Mouse (Mus musculus) embryonic facial prominence, embryonic 11.5 days (tissue): ENCODE data around the gene Mfsd4b1. TPM values are rescaled to one million over a fixed set of nuclear protein-coding genes. Genes with fewer than 3 reads are reported as not detected.
A peak's percentile ranks its signal among the peaks of the same experiment; 100 is the strongest.

ENCODE experiments used
- ATAC-seq: fragments of 200-750 bp; cut with Nextera tagmentation; replicated peaks from 2 replicates; pipeline ENCODE4 v1.8.0; 2017; ENCODE audit warnings: low read depth; ENCODE audit not compliant: insufficient number of reproducible peaks, low FRiP score, low TSS enrichment
- DNase-seq: peaks from one replicate; pipeline ENCODE4 v3.0.0-alpha.2; 2015; ENCODE audit warnings: low spot score
- H3K27ac ChIP-seq: fragments of 300-500 bp; sonication (generic); replicated peaks from 2 replicates; pipeline ENCODE4 v1.5.1; 2014; ENCODE audit warnings: mild to moderate bottlenecking, low read depth, low read length, control low read depth
- H3K27me3 ChIP-seq: fragments of 300-500 bp; sonication (generic); 2 replicates; pipeline ENCODE4 v1.6.1; 2014; ENCODE audit warnings: mild to moderate bottlenecking, low read length, moderate library complexity, mixed read lengths; ENCODE audit not compliant: control insufficient read depth, insufficient read depth
- H3K36me3 ChIP-seq: fragments of 300-500 bp; sonication (generic); replicated peaks from 2 replicates; pipeline ENCODE4 v1.6.1; 2014; ENCODE audit warnings: low read depth, mild to moderate bottlenecking, low read length, moderate library complexity, mixed read lengths; ENCODE audit not compliant: control insufficient read depth, insufficient read depth
- H3K4me1 ChIP-seq: fragments of 300-500 bp; sonication (generic); 2 replicates; pipeline ENCODE4 v1.6.1; 2014; ENCODE audit warnings: low read length, mixed read lengths; ENCODE audit not compliant: control insufficient read depth, insufficient read depth
- H3K4me2 ChIP-seq: fragments of 300-500 bp; sonication (generic); 2 replicates; pipeline ENCODE4 v1.6.1; 2014; ENCODE audit warnings: low read depth, mild to moderate bottlenecking, control low read depth, low read length, moderate library complexity
- H3K4me3 ChIP-seq: fragments of 300-500 bp; sonication (generic); 2 replicates; pipeline ENCODE4 v1.5.1; 2014; ENCODE audit warnings: low read depth, low read length, control low read depth
- H3K9ac ChIP-seq: fragments of 300-500 bp; sonication (generic); replicated peaks from 2 replicates; pipeline ENCODE4 v1.6.1; 2014; ENCODE audit warnings: mild to moderate bottlenecking, control low read depth, low read length
- H3K9me3 ChIP-seq: fragments of 300-500 bp; sonication (generic); replicated peaks from 2 replicates; pipeline ENCODE4 v1.6.1; 2016; ENCODE audit warnings: mild to moderate bottlenecking, low read length, inconsistent platforms, mixed read lengths; ENCODE audit not compliant: control insufficient read depth
- WGBS: fragments of 180-500 bp; shearing (Covaris S2); extraction: QIAGEN DNeasy Blood & Tissue Kit; methylation state at CpG from one replicate; pipeline ENCODE4 v1.1.7; 2014; 5-methylcytosine and 5-hydroxymethylcytosine counted together
- polyA plus RNA-seq: library from polyadenylated mRNA; unstranded; fragments of >200 nt; fragmentation: Nextera tagmentation; extraction: Ambion mirVana; gene quantifications from 2 replicates; pipeline ENCODE4 v1.2.1, GENCODE M21; 2014

The Mfsd4b1 gene
- polyA plus RNA-seq, 1 experiment from 2014 or later, result not detected

DNA sequence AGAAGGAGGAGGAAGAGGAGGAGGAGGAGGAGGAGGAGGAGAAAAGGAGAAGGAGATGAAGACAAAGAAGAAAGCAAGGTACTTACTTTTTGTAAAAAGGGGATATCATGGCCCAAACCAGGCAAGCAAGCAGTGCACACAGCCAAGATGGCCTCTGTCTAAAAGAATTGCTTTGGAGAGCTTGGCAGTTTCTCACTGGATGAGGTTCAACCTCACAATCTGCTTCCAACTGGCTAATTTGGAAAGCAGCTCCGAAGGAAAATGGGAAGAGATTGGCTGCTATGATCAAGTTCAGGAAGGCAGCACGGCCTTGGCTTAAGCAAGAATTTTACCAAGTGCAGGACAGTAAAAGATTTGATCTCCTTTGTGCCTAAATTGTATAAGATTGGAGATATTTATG, 4.5 kb upstream of the Mfsd4b1 start:
- no peaks in the 10 kb centered on the region for H3K36me3 ChIP-seq
- no peaks in the 10 kb centered on the region for H3K27me3 ChIP-seq
- H3K4me1 ChIP-seq, result no peaks in the 10 kb centered on the region; the same call in 1 of the 2 replicates
- no peaks in the 10 kb centered on the region for H3K9me3 ChIP-seq
- H3K9ac ChIP-seq, result no peak overlapping the region
- no peak overlapping the region for H3K4me3 ChIP-seq
- WGBS, result 77% methylated on average over 2 of the region's 2 CpGs
- DNase-seq (no peak), ATAC-seq (no peak)
- no peak overlapping the region for H3K4me2 ChIP-seq
- H3K27ac ChIP-seq, result no peak overlapping the region

DNA sequence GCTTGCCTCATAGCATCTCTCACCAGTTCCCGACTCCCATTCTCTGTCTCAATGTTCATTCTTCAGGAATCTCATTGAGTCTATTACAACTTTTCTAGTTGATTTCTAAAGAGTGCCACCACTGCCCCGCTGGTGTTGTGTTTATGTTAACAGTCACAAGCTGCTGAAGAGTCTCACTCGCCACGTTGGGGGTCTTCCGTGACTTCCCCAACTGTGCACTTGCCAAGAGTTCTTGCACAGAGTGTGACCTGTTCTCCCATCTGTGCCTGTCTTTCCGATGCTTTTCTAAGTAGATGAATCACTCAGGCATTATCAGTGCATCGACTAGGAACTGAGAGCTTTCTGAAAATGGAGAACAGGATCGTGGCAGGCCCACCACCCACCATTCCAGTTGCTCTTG, 3.0 kb upstream of the Mfsd4b1 start:
- no peak overlapping the region for H3K27ac ChIP-seq
- H3K9me3 ChIP-seq, result no peaks in the 10 kb centered on the region
- DNase-seq, result no peak
- H3K4me3 ChIP-seq, result no peak overlapping the region
- no peaks in the 10 kb centered on the region for H3K36me3 ChIP-seq
- no peaks in the 10 kb centered on the region for H3K27me3 ChIP-seq
- H3K9ac ChIP-seq, result no peak overlapping the region
- ATAC-seq, result no peak
- H3K4me2 ChIP-seq, result no peak overlapping the region
- WGBS, result 88% methylated on average over 8 of the region's 8 CpGs
- H3K4me1 ChIP-seq, result no peaks in the 10 kb centered on the region; the same call in 1 of the 2 replicates

DNA sequence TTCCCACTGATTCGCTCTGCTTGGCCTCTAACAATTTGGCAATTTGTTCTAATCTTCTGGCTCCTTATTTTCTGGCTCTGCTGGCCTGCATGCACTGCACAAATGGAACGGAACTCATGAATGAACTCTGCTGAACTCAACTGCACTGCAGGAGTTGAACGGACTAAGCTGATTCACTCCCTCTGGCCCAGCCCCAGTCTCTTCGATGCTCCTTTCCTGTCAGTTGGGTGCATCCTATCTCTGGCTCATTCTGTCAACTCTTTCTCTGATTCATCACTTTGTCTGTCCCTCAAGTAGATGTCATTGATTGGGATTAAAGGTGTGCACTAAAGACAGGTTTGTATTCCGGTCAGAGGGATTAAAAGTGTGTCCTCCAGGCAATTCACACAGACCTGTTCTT, 1.5 kb upstream of the Mfsd4b1 start:
- 91% methylated on average over 5 of the region's 5 CpGs for WGBS

DNA sequence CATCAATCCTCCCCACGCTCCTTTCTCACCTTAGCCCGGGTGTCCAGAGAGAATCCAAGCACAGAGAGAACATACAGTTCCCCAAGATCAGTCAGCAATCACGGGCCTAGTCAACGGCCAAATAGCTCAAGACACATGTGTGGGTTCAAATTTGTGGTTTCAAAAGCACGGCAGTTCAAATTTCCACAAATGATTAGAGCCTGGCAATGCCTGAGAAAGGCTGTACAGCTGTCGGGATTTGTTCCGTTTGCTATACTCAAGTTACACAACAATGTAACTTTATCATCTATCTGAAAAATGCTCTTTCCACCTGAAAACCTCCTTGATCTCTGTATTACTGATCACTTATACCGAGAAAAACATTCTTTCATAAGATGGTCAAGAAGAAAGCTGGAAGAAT, 492 bp upstream of the Mfsd4b1 start:
- H3K27ac ChIP-seq, result no peak overlapping the region
- H3K4me1 ChIP-seq, result no peaks in the 10 kb centered on the region; the same call in 1 of the 2 replicates
- no peak overlapping the region for H3K9ac ChIP-seq
- H3K27me3 ChIP-seq, result no peaks in the 10 kb centered on the region
- peak overlapping the region; percentile 98 for H3K4me2 ChIP-seq
- H3K9me3 ChIP-seq, result no peaks in the 10 kb centered on the region
- no peak for ATAC-seq
- 47% methylated on average over 8 of the region's 8 CpGs for WGBS
- H3K36me3 ChIP-seq, result no peaks in the 10 kb centered on the region
- peak overlapping the region; percentile 60; the same call in 1 of the 2 replicates for H3K4me3 ChIP-seq
- peak; percentile 43 for DNase-seq

More for the DNA sequence above, 1.5 kb upstream of the Mfsd4b1 start:
- no peak overlapping the region for H3K4me2 ChIP-seq
- no peak for DNase-seq
- H3K9me3 ChIP-seq, result no peaks in the 10 kb centered on the region
- H3K9ac ChIP-seq, result no peak overlapping the region
- ATAC-seq, result no peak
- H3K4me3 ChIP-seq, result no peak overlapping the region
- no peaks in the 10 kb centered on the region for H3K27me3 ChIP-seq
- no peaks in the 10 kb centered on the region for H3K36me3 ChIP-seq
- H3K4me1 ChIP-seq, result no peaks in the 10 kb centered on the region; the same call in 1 of the 2 replicates
- no peak overlapping the region for H3K27ac ChIP-seq

DNA sequence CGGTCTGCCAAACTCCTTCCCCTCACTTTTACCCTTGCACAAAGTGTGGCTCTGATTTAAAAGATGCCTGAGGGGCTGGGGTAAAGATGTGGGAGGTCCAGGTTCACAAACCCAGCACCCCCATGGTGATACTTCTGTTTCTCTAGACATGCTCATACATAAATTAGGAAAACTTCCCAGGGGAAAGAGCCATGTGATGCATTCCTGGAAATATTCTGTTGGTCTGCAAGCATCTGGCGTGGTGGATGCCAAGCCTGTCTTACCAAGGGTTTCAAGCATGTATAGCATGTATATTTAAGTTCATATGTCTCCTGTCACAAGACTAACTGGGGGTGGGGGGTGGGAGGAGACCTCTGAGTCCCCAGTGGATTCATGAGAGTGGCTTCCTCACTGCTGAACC, 4.7 kb downstream of the Mfsd4b1 start:
- ATAC-seq (no peak), DNase-seq (no peak)
- Histone ChIP-seq H3K27ac (no peak overlapping the region), H3K9me3 (no peaks in the 10 kb centered on the region), H3K9ac (no peak overlapping the region), H3K4me3 (no peak overlapping the region), H3K36me3 (no peaks in the 10 kb centered on the region), H3K4me1 (no peaks in the 10 kb centered on the region; the same call in 1 of the 2 replicates), H3K4me2 (no peak overlapping the region), H3K27me3 (no peaks in the 10 kb centered on the region)
- WGBS, result 65% methylated on average over 2 of the region's 2 CpGs

DNA sequence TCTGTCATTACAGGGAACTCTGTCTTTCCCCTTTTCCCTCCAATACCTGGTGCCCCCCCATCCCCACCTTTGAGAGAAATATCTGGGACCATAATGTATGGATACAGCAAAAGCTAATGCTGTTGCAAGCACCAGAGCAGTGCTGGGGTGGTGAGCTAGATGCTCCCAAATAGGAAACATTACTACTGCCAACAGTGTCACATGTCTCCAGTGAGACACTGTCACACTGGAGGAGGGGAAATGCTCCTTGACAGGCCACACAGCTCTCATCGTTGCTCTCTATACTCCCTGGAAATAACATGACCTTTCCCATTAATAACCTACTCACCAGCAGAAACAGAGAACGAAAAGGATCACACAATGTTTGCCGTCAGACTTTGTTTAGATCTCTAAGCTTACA, 5.6 kb downstream of the Mfsd4b1 start:
- Histone ChIP-seq H3K4me1 (no peaks in the 10 kb centered on the region), H3K36me3 (no peaks in the 10 kb centered on the region), H3K4me3 (no peak overlapping the region), H3K9me3 (no peaks in the 10 kb centered on the region), H3K27ac (no peak overlapping the region), H3K9ac (no peak overlapping the region), H3K4me2 (no peak overlapping the region), H3K27me3 (no peaks in the 10 kb centered on the region)
- WGBS, result 53% methylated on average over 3 of the region's 3 CpGs
- ATAC-seq (no peak), DNase-seq (no peak)

DNA sequence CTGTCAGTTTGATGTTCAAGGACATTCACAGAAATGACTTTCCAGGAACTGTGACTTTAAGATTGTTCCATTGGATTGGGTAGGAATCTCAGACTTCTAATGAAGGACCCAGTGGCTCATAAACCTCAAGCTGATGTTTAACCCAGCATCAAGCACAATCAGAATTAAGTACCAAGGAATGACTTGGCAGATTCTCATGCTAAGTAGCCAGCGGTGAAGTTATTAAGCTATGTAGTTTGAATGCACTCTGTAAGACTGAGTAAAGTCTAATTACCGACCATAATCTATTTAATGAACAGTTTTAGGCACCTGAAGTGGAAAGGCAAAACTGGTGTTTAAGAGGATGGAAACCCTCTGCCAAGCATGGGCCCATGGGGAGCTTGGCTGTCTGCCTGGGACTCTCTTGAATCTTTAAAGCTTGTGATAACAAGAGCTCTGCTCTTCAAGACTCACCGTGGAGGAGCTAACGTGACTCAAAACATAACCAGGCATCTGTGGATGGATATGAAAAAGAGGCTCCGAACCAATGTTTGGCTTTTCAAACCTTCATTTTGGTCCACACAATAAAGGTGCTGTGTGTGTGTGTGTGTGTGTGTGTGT, 6.7 kb downstream of the Mfsd4b1 start:
- H3K4me1 ChIP-seq, result no peaks in the 10 kb centered on the region
- H3K9ac ChIP-seq, result no peak overlapping the region
- no peaks in the 10 kb centered on the region for H3K36me3 ChIP-seq
- no peaks in the 10 kb centered on the region for H3K27me3 ChIP-seq
- no peak for DNase-seq
- WGBS, result 87% methylated on average over 5 of the region's 5 CpGs
- H3K27ac ChIP-seq, result no peak overlapping the region
- H3K4me2 ChIP-seq, result no peak overlapping the region
- H3K4me3 ChIP-seq, result no peak overlapping the region
- no peaks in the 10 kb centered on the region for H3K9me3 ChIP-seq
- no peak for ATAC-seq

DNA sequence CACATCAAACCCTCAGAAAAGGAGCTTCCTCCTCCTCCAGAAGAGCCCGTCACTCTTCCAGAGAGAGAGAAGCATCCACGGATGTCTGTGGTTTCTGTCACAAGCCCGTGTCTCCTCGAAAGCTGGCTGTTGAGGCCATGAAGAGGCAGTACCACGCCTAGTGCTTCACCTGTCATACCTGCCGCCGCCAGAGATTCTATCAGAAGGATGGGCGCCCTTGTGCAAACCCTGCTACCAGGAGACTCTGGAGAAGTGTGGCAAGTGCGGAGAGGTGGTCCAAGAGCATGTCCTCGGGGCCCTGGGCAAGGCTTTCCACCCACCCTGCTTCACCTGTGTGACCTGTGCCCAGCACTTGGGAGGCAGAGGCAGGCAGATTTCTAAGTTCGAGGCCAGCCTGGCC, 15.5 kb downstream of the Mfsd4b1 start:
- no peak for ATAC-seq
- WGBS, result 85% methylated on average over 11 of the region's 11 CpGs
- no peak for DNase-seq
- no peaks in the 10 kb centered on the region for H3K36me3 ChIP-seq
- no peaks in the 10 kb centered on the region for H3K27me3 ChIP-seq
- no peak overlapping the region for H3K4me3 ChIP-seq
- no peak overlapping the region for H3K27ac ChIP-seq
- H3K9me3 ChIP-seq, result no peaks in the 10 kb centered on the region
- no peak overlapping the region for H3K4me2 ChIP-seq
- no peak overlapping the region for H3K9ac ChIP-seq
- no peaks in the 10 kb centered on the region for H3K4me1 ChIP-seq
